Mouse (Mus musculus) limb, embryonic 13.5 days (tissue): Measurements from ENCODE around the gene Nav3. TPM values are rescaled to one million over a fixed set of nuclear protein-coding genes. Genes with fewer than 3 reads are reported as not detected.

Source experiments
- ATAC-seq: fragments of 200-750 bp; cut with Nextera tagmentation; 2 replicates; pipeline ENCODE4 v1.8.0; 2017; ENCODE audit warnings: low read depth, moderate number of reproducible peaks, moderate TSS enrichment; ENCODE audit not compliant: low FRiP score
- H3K27ac ChIP-seq: fragments of 300-500 bp; sonication (generic); 2 replicates; pipeline ENCODE4 v1.5.1; 2015; ENCODE audit warnings: inconsistent platforms, mild to moderate bottlenecking, moderate library complexity
- H3K27me3 ChIP-seq: fragments of 300-500 bp; sonication (generic); 2 replicates; pipeline ENCODE4 v1.6.1; 2015; ENCODE audit warnings: mild to moderate bottlenecking, inconsistent platforms
- H3K36me3 ChIP-seq: fragments of 300-500 bp; sonication (generic); 2 replicates; pipeline ENCODE4 v1.6.1; 2015; ENCODE audit warnings: inconsistent platforms, mild to moderate bottlenecking, moderate library complexity
- H3K4me1 ChIP-seq: fragments of 300-500 bp; sonication (generic); 2 replicates; pipeline ENCODE4 v1.6.1; 2015; ENCODE audit warnings: inconsistent platforms
- H3K4me2 ChIP-seq: fragments of 300-500 bp; sonication (generic); replicated peaks from 2 replicates; pipeline ENCODE4 v1.6.1; 2015; ENCODE audit warnings: inconsistent platforms, mild to moderate bottlenecking, moderate library complexity
- H3K4me3 ChIP-seq: fragments of 300-500 bp; sonication (generic); 2 replicates; pipeline ENCODE4 v1.5.1; 2015; ENCODE audit warnings: moderate library complexity, mild to moderate bottlenecking, inconsistent platforms
- H3K9ac ChIP-seq: fragments of 300-500 bp; sonication (generic); 2 replicates; pipeline ENCODE4 v1.6.1; 2015; ENCODE audit warnings: mild to moderate bottlenecking, inconsistent platforms
- H3K9me3 ChIP-seq: fragments of 300-500 bp; sonication (generic); 2 replicates; pipeline ENCODE4 v1.6.1; 2016; ENCODE audit warnings: inconsistent platforms
- WGBS: fragments of 180-500 bp; shearing (Covaris S2); methylation state at CpG from one replicate; pipeline ENCODE4 v1.1.7; 2015; 5-methylcytosine and 5-hydroxymethylcytosine counted together
- polyA plus RNA-seq: library from polyadenylated mRNA; unstranded; fragments of >200 nt; fragmentation: Nextera tagmentation; extraction: Ambion mirVana; gene quantifications from 2 replicates; pipeline ENCODE4 v1.2.1, GENCODE M21; 2015

The Nav3 gene
- polyA plus RNA-seq, 1 experiment from 2014 or later: 5.5 TPM

DNA sequence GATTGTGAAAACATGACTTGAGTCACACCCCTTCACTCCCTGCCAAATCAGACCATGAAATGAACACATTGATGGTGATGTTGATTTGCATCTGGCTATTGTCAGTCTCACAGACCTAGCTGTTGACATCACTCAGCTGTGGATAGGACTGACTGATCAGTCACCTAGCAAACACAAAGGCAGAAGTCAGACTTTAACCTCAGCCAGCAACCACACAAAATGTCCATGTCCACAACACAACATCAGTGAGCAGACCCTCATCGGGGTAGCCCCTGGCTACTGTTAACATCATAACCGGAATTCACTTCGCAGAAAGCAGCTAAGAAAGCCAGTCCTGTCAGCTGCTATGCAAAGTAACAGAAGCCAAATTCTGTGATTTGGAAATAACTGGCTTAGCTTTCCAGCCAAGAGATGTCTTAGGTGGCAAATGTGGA is 213.9 kb downstream of the Nav3 start:
- ATAC-seq: no peak
- H3K27ac ChIP-seq: no peak overlapping the region
- H3K4me3 ChIP-seq: no peak overlapping the region
- H3K36me3 ChIP-seq: no peaks in the 10 kb centered on the region
- H3K9ac ChIP-seq: no peak overlapping the region
- H3K9me3 ChIP-seq: no peaks in the 10 kb centered on the region
- 89% methylated on average over 3 of the region's 3 CpGs for WGBS
- H3K4me1 ChIP-seq: no peaks in the 10 kb centered on the region
- no peak overlapping the region for H3K4me2 ChIP-seq
- H3K27me3 ChIP-seq: no peaks in the 10 kb centered on the region

- 83% methylated on average over 3 of the region's 3 CpGs for WGBS
- Histone ChIP-seq H3K36me3 (no peaks in the 10 kb centered on the region), H3K4me1 (no peaks in the 10 kb centered on the region), H3K27ac (no peak overlapping the region), H3K9ac (no peak overlapping the region), H3K9me3 (no peaks in the 10 kb centered on the region), H3K4me3 (no peak overlapping the region), H3K27me3 (no peaks in the 10 kb centered on the region), H3K4me2 (no peak overlapping the region)
- no peak for ATAC-seq
Observed at GRCm38 (mm10) chr10:110240667-110241066, 215.3 kb downstream of the Nav3 start.

DNA sequence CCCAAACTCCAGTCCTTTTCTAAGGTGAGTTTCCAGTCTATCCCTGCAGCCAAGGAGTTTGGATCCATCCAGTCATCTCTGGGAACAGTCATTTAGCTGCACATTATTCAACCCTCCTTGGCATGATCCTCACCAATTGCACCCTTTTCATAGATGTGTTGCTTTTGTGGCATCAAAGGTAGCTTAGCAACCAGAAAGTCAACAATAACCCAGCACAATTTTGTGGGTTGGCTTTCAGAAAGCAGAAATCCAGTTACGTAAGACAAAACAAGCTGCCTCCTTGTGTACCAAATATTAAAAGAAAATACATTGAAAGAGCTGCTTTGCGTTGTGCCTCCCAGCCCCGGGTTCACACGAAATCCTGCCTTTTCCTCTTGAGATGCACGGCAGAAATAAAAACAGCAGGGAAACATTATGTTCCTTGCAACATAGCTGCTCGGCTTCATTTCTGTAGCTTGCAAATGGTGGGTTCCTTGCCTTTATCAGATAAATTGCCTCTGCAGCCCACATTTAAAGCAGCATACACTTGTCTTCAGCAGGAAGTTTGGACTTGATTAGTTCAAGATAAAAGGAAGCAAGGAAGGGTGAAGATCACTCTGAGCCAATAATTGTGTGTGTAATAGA is 222.6 kb downstream of the Nav3 start:
- H3K27me3 ChIP-seq: no peaks in the 10 kb centered on the region
- 69% methylated on average over 6 of the region's 6 CpGs for WGBS
- H3K36me3 ChIP-seq: no peaks in the 10 kb centered on the region
- no peaks in the 10 kb centered on the region for H3K9me3 ChIP-seq
- no peak overlapping the region for H3K27ac ChIP-seq
- ATAC-seq: no peak
- H3K4me3 ChIP-seq: no peak overlapping the region
- H3K4me2 ChIP-seq: no peak overlapping the region
- H3K4me1 ChIP-seq: no peaks in the 10 kb centered on the region
- no peak overlapping the region for H3K9ac ChIP-seq

DNA sequence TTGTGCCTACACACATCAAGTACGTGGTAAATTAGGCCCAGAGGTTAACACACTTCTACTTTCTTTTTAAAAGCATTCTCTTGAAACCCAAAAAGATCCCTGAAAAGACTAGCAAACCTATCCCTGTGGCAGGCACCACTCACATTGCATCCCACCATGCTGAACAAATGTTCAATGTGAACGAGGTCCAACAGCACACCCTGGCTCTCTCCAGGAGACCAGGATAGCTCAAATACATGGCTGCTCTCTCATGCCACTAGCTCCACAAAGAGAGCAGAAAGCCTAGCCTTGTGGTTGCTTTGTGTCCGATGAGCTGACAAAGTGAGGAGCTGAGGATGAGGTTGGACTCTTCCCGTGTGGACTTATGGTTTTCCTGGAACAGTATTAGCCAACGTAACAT is 249.6 kb downstream of the Nav3 start:
- no peak for ATAC-seq
- no peak overlapping the region for H3K4me3 ChIP-seq
- no peaks in the 10 kb centered on the region for H3K36me3 ChIP-seq
- H3K27me3 ChIP-seq: no peaks in the 10 kb centered on the region
- no peak overlapping the region for H3K4me2 ChIP-seq
- WGBS: 80% methylated on average over 5 of the region's 5 CpGs
- H3K9ac ChIP-seq: no peak overlapping the region
- no peak overlapping the region for H3K27ac ChIP-seq
- no peaks in the 10 kb centered on the region for H3K4me1 ChIP-seq
- no peaks in the 10 kb centered on the region for H3K9me3 ChIP-seq

GRCm38 (mm10) chr10:110204121-110204697 is 251.8 kb downstream of the Nav3 start:
- Histone ChIP-seq H3K27ac (no peak overlapping the region), H3K4me1 (no peaks in the 10 kb centered on the region), H3K27me3 (no peaks in the 10 kb centered on the region), H3K4me3 (no peak overlapping the region), H3K9ac (no peak overlapping the region), H3K4me2 (no peak overlapping the region), H3K9me3 (no peaks in the 10 kb centered on the region), H3K36me3 (no peaks in the 10 kb centered on the region)
- 87% methylated on average over 5 of the region's 5 CpGs for WGBS
- ATAC-seq: no peak

GRCm38 (mm10) chr10:110192881-110193280 is 263.1 kb downstream of the Nav3 start:
- no peaks in the 10 kb centered on the region for H3K27me3 ChIP-seq
- H3K9ac ChIP-seq: no peak overlapping the region
- no peak overlapping the region for H3K4me3 ChIP-seq
- H3K4me1 ChIP-seq: no peaks in the 10 kb centered on the region
- ATAC-seq: no peak
- H3K4me2 ChIP-seq: no peak overlapping the region
- no peak overlapping the region for H3K27ac ChIP-seq
- WGBS: 44% methylated on average over 4 of the region's 4 CpGs
- H3K36me3 ChIP-seq: no peaks in the 10 kb centered on the region
- no peaks in the 10 kb centered on the region for H3K9me3 ChIP-seq

DNA sequence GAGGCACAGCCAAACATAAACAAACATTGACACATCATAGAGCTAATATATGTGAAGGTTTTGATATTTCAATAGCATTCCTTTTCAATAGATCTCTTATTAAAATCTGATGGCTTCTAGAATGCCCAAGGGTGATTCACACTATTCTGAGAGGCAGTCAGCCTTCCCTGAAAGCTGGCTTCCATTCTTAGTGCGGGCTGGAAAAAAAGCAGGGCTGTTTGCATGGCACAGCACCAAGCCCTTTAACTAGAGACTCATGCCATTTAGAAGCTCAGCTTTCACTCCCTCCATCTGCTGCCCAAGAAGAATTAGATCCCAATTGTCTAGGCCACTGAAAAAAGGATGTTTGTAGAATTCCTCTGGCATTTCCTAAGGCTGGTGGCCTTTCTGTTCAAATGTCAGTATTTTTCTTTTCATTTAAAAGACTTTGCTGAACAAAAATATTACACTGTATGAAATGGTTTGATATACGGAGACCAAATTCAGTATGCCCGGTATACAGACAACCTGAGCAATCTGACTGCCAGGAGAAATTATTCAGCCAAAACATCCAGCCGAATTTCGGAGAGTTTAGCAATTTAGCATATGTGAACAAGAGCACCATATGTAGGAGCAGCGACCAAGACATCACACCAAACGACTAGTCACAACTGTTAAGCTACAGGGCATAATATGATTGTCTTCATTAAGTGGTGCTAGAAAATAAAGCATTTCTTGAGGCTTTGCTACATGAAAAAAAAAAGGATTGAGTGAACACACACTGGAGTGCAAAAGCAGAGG is 263.8 kb downstream of the Nav3 start:
- H3K9me3 ChIP-seq: no peaks in the 10 kb centered on the region
- no peaks in the 10 kb centered on the region for H3K4me1 ChIP-seq
- H3K4me2 ChIP-seq: no peak overlapping the region
- no peak overlapping the region for H3K9ac ChIP-seq
- WGBS: 72% methylated on average over 7 of the region's 7 CpGs
- no peak overlapping the region for H3K4me3 ChIP-seq
- H3K27me3 ChIP-seq: no peaks in the 10 kb centered on the region
- ATAC-seq: no peak
- no peaks in the 10 kb centered on the region for H3K36me3 ChIP-seq
- no peak overlapping the region for H3K27ac ChIP-seq

DNA sequence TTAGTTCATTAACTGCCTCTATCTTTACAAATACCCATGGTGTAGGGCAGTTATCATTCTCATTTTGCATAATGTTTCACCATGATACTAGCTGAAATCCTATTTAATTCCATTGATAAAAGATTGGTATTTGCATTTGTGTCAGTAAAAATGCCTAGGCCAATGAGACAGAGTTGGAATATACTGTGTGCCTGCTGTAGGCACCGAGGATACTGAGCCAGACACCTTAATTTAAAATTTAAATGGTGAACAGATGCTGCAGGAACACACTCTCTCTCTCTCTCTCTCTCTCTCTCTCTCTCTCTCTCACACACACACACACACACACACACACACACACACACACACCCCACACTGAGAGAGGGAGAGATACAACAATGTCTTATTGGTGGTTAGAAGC is 269.8 kb downstream of the Nav3 start:
- WGBS: 53% methylated on average over 1 of the region's 1 CpGs
- no peak overlapping the region for H3K27ac ChIP-seq
- no peak overlapping the region for H3K9ac ChIP-seq
- no peaks in the 10 kb centered on the region for H3K36me3 ChIP-seq
- no peak overlapping the region for H3K4me3 ChIP-seq
- no peaks in the 10 kb centered on the region for H3K9me3 ChIP-seq
- no peak overlapping the region for H3K4me2 ChIP-seq
- ATAC-seq: no peak
- no peaks in the 10 kb centered on the region for H3K4me1 ChIP-seq
- no peaks in the 10 kb centered on the region for H3K27me3 ChIP-seq

DNA sequence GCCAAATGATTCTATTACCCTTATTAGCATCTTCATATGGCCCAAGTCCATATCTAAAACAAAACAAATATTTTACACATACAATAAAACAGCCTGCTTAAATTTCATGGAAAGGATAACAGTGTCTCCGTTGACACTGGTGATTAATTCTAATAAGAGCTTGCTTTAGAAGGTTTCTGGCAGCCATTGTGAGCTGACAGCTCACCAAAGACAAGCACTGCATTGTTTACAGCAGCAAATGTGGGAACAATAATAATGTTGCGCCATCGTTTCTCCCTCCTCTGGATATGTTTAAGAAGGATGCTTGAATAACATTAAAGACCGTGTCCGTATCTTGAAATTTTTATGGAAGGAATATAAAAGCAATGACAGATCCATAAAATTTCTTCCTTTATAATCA is 280.1 kb downstream of the Nav3 start:
- Histone ChIP-seq H3K9me3 (no peaks in the 10 kb centered on the region), H3K4me3 (no peak overlapping the region), H3K4me2 (no peak overlapping the region), H3K4me1 (no peaks in the 10 kb centered on the region), H3K27me3 (no peaks in the 10 kb centered on the region), H3K9ac (no peak overlapping the region), H3K36me3 (no peaks in the 10 kb centered on the region), H3K27ac (no peak overlapping the region)
- 71% methylated on average over 5 of the region's 5 CpGs for WGBS
- no peak for ATAC-seq

GRCm38 (mm10) chr10:110169416-110169815 is 286.6 kb downstream of the Nav3 start:
- 86% methylated on average over 6 of the region's 6 CpGs for WGBS
- no peak overlapping the region for H3K9ac ChIP-seq
- H3K9me3 ChIP-seq: no peaks in the 10 kb centered on the region
- no peaks in the 10 kb centered on the region for H3K4me1 ChIP-seq
- H3K4me3 ChIP-seq: no peak overlapping the region
- no peaks in the 10 kb centered on the region for H3K27me3 ChIP-seq
- H3K36me3 ChIP-seq: no peaks in the 10 kb centered on the region
- H3K4me2 ChIP-seq: no peak overlapping the region
- no peak for ATAC-seq
- H3K27ac ChIP-seq: no peak overlapping the region

- no peaks in the 10 kb centered on the region for H3K36me3 ChIP-seq
- no peak for ATAC-seq
- no peak overlapping the region for H3K4me2 ChIP-seq
- WGBS: 78% methylated on average over 2 of the region's 2 CpGs
- no peak overlapping the region for H3K4me3 ChIP-seq
- no peak overlapping the region for H3K27ac ChIP-seq
- no peaks in the 10 kb centered on the region for H3K27me3 ChIP-seq
- H3K4me1 ChIP-seq: no peaks in the 10 kb centered on the region
- H3K9me3 ChIP-seq: no peaks in the 10 kb centered on the region
- no peak overlapping the region for H3K9ac ChIP-seq
Observed at GRCm38 (mm10) chr10:110168892-110169291, 287.1 kb downstream of the Nav3 start.

GRCm38 (mm10) chr10:110162596-110162995 is 293.4 kb downstream of the Nav3 start:
- no peaks in the 10 kb centered on the region for H3K27me3 ChIP-seq
- H3K4me1 ChIP-seq: peaks cover 7% of the 10 kb centered on the region; the same call in 1 of the 2 replicates
- H3K4me3 ChIP-seq: no peak overlapping the region
- ATAC-seq: no peak
- H3K36me3 ChIP-seq: no peaks in the 10 kb centered on the region
- H3K9me3 ChIP-seq: no peaks in the 10 kb centered on the region
- H3K4me2 ChIP-seq: no peak overlapping the region
- H3K9ac ChIP-seq: no peak overlapping the region
- H3K27ac ChIP-seq: no peak overlapping the region
